Mouse (Mus musculus) layer of hippocampus, postnatal 25 days (tissue): ENCODE measurements around the gene Carns1. TPM values are rescaled to one million over a fixed set of nuclear protein-coding genes. Genes with fewer than 3 reads are reported as not detected.

Experiments
- DNase-seq, 2 experiments: peaks; one replicate each; pipeline ENCODE4 v3.0.0; 2022; ENCODE audit warnings: mixed read lengths in 2 of 2, low spot score in 1 of 2; ENCODE audit errors: extremely low spot score in 1 of 2
- total RNA-seq, 2 experiments: library from RNA; stranded (reverse); gene quantifications; 2 replicates each; pipeline ENCODE4 v1.2.3; 2021

Gene Carns1
- 10 to 100 TPM in 1 of 2 experiments, 1 to 10 TPM in 1; 8.2 to 11.7 TPM for total RNA-seq

- DNase-seq, result no peak
Observed at GRCm38 (mm10) chr19:4175368-4175947, at the start of gene Carns1. Carns1 (minus strand) TSS chr19:4175479.

GRCm38 (mm10) chr19:4222165-4222564, 46.9 kb upstream of the Carns1 start:
- DNase-seq, result no peak

GRCm38 (mm10) chr19:4220957-4221743, 45.9 kb upstream of the Carns1 start:
- DNase-seq, result no peak

- DNase-seq, result no peak
Observed at GRCm38 (mm10) chr19:4220416-4220815, 45.1 kb upstream of the Carns1 start.

- DNase-seq, result no peak
Observed at GRCm38 (mm10) chr19:4219943-4220342, 44.7 kb upstream of the Carns1 start.

GRCm38 (mm10) chr19:4218784-4219183, 43.5 kb upstream of the Carns1 start:
- no peak for DNase-seq

- no peak for DNase-seq
Observed at GRCm38 (mm10) chr19:4218293-4218692, 43.0 kb upstream of the Carns1 start.

- DNase-seq, result no peak
Observed at GRCm38 (mm10) chr19:4217855-4218254, 42.6 kb upstream of the Carns1 start.

- no peak for DNase-seq
Observed at GRCm38 (mm10) chr19:4217140-4217539, 41.9 kb upstream of the Carns1 start.

- DNase-seq, result no peak
Observed at GRCm38 (mm10) chr19:4216041-4216685, 40.9 kb upstream of the Carns1 start.

GRCm38 (mm10) chr19:4215451-4215840, 40.2 kb upstream of the Carns1 start:
- DNase-seq, result no peak

GRCm38 (mm10) chr19:4214771-4215450, 39.6 kb upstream of the Carns1 start:
- no peak for DNase-seq

- no peak for DNase-seq
Observed at GRCm38 (mm10) chr19:4214071-4214770, 38.9 kb upstream of the Carns1 start, which contains the start of the genes Clcf1 and AC109138.7. Clcf1 (plus strand) TSS chr19:4214238. AC109138.7 (plus strand) TSS chr19:4214357.

GRCm38 (mm10) chr19:4213524-4213974, 38.3 kb upstream of the Carns1 start:
- DNase-seq, result no peak

- DNase-seq, result no peak
Observed at GRCm38 (mm10) chr19:4211891-4212588, 36.8 kb upstream of the Carns1 start.

- no peak for DNase-seq
Observed at GRCm38 (mm10) chr19:4208563-4208962, 33.3 kb upstream of the Carns1 start.

- peak; percentile 46 to 53 for DNase-seq
Observed at GRCm38 (mm10) chr19:4206971-4207370, 31.7 kb upstream of the Carns1 start.

- no peak for DNase-seq
Observed at GRCm38 (mm10) chr19:4204889-4205288, 29.6 kb upstream of the Carns1 start.

GRCm38 (mm10) chr19:4203604-4204326, 28.5 kb upstream of the Carns1 start:
- DNase-seq, result no peak
